Mouse (Mus musculus) embryo, embryonic 9.5 days (tissue): Measurements from ENCODE around the gene Krtap5-4.
A peak's percentile ranks its signal among the peaks of the same experiment; 100 is the strongest.
"Not testable (repeated sequence)": the region's sequence is repeated elsewhere in the genome, so short reads cannot be mapped to it uniquely, and the experiment has no call there.

Source experiments
- DNase-seq: peaks from one replicate; pipeline ENCODE4 v3.0.0-alpha.2; 2017; ENCODE audit errors: extremely low spot score

Krtap5-4 gene

DNA sequence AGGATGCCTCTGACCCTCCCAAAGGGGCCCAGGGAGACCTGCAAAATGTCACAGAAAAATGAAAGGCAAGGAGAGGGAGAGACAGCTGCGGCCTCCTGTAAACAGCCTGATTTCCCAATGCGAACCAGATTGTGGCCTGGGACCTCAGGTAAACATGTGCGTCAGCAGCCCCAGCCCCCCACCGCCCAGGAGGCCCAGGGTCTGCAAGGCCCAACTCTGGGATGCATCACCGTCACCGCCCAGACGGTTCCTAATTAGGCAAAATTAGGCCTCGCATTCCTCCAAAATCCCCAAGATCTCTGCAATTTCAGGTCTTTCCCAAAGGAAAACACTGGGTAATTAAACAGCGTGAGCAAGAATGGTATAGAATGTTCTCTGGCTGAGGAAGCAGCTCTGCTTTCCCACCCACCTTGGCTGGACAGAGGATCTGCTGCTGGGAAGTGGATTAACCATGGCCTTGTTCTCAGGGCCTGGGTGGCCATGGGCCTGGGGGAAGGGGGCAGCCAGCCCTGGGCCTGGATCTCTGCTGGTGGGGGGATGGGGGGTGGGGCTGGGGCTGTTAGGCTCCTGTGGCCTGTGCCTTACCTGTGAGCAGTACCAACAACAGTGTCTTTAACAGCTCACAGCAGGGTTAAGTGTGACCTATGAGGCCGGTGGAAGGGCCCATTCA lies 18.4 kb downstream of the Krtap5-4 start:
- not testable (repeated sequence) for DNase-seq

DNA sequence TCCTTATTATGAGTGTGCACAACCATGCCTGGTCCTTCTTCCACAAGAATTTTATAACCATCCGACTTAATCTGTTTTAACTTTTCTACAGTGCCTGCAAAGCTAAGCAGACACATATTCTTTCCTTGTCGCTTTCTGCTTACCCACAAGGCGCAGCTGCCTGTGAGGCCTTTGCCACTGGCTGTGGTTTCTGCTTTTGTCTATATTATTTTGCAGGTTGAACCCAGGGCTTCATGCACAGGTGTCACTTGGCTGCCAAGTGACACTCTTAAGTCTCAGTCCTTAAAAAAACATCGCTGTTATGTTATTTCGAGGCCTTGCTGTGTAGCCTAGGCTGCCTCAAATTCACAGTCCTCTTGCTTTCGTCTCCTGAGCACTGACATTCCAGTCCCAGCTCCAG lies 19.3 kb downstream of the Krtap5-4 start:
- DNase-seq: no peak

DNA sequence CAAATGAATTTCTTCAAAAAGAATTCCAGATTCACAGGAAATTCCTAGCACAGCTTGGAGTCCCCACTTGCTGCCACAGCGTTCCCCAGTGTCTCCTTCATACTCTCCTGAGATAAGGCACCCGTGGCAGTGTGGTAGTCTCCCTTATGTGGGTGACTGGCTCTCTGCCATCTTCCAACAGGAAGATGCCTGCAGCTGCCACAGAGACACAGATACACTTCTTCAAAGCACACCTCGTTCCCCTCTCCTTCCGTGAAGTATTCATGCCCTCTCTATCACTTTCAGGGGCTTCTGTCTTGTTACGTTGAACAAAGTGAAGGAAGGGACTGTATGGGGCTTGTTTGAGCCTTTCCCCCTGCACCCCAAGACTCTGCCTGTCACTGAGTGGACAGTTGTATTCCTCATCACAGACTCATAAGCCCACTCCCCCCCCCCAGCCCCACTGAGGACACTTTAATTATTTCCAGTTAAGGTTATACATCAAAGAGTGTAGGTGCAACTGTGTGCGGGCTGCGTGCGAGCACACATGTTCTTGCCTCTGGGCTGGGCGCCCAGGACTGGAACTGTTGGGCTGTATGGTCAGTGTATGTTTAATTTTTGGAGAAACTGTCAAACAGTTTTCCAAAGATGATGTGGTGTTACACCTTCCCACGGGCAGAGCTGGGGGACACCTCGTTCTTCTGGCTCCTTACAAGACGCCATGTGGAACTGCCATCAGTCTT lies 20.2 kb downstream of the Krtap5-4 start:
- DNase-seq: no peak

DNA sequence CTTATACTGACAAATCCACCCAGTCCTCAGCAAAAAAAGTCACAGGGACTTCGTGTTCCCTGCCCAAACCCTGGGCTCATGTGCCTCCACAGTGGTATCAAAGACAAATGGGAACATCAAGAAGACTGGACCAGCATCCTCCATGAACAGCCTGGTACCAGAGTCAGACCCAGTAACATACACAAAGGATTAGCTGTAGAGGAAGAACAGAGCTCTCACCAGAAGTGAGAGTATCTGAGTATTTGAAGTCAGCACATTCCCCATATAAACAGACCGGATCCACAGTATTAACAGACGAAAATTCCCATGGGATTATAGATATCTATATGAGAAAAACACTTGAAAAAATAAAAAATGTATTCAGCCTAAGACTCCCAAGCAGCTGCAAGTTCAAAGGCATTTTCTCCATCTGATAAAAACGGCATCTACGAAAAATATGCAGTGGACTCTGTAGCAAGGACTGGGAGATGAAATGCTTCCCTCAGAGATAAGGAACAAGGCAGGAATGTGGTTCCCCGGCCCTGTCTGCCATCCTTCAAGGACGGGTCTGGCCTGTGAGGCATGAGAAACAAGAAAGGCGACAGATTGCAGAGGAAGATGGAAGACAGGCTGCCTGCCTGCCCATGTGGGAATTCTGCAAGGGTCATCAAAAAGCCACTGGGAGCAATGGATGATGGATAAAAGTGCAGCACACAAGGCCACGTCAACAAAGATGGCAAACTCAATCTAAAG lies 23.5 kb downstream of the Krtap5-4 start:
- no peak for DNase-seq

DNA sequence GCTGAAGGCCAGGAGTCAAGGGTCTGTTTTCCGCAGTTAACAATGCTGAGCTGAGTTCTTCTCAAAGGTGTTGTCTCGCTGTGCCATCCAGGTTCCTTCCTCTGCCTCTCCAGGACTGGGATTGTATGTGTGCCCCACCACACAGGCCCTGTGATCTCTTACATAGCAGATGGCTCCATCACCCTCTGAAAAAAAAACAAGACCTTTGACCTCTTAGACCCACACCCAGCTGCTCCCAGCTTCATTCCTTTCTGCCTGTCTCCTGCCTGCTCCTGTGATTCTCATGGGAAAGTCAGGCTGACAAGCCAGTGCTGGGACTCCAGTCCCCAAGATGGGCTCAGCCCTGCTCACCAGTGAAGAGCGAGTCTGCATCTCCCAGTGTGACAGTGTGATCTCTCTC lies 25.2 kb downstream of the Krtap5-4 start:
- peak; percentile 44 for DNase-seq

DNA sequence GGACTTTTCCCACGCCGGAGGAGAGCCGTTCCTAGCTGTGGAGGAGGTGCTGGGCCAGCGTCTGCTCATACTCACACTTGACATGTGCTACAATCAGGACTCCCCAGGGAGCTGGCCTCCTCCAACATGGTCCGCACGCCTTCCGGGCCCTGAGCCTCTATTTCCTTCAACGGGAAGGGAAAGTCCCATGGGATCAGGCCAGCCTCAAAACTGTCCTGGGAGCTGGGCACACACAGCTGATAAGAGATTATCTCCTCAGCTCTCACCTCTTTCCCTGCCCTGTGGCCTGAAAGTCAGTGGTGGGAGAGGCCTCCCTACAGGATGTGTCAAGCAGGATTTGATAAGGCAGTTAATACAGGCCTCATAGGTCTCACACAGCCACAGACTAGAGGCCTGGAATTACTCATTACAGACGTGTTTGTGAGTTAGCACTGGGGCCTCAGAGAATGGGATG lies 26.9 kb downstream of the Krtap5-4 start:
- no peak for DNase-seq

DNA sequence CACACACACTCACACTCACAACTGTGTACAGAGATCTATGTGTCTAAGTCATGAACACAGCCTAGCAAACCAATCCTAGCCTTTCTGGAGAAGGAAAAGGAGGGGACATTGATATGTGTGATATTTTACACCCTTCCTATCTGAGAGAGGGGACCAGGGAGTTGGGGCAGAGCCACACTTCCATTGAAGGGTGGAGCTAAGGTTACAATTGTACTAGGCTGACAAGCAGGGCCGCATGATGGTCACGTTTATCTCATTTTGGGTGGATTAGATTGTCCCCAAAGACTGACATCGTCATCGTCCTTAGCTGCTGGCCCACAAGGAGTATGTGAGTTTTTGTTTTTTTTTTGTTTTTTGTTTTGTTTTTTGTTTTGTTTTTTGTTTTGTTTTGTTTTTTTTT lies 27.9 kb downstream of the Krtap5-4 start:
- no peak for DNase-seq

DNA sequence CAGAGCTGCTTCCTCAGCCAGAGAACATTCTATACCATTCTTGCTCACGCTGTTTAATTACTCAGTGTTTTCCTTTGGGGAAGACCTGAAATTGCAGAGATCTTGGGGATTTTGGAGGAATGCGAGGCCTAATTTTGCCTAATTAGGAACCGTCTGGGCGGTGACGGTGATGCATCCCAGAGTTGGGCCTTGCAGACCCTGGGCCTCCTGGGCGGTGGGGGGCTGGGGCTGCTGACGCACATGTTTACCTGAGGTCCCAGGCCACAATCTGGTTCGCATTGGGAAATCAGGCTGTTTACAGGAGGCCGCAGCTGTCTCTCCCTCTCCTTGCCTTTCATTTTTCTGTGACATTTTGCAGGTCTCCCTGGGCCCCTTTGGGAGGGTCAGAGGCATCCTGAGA lies 29.4 kb downstream of the Krtap5-4 start:
- not testable (repeated sequence) for DNase-seq

DNA sequence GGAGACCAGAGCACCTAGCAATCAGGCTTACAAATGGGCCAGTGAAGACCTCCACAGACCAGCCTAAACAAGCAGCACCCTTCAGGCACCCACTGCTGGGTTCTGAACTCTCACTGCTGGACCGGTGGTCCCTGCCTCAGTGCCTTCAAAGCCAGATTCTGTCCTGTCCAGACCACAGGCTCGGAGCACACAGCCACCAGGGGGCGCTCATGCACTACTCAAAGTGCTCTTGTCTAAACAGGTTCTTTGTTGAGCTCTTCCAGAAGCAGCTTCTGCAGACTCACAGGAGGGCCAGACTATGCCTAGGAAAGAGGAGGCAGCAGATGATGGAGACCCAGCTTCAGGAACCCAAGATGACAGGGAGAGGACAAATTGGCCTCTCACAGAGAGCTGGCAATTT lies 30.9 kb downstream of the Krtap5-4 start:
- peak; percentile 89 for DNase-seq

DNA sequence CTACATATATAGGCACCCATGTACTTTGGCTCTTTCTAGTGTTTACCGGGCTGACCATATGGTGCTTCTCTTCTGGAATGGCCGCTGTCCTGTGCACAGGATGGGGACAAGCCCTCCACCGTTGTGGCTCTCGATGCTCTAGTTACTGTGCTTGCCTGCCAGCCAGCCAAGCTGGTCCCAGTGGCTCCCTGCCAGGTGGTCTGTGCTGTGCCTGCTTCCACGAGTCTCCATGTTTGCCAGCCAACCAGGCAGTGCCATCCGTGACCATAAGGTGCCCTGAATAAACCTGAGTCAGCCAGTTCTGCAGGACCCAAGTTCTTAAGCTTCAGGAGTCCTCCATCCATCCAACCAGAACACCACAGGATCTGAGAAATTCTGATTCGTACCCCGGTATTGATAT lies 31.8 kb downstream of the Krtap5-4 start:
- DNase-seq: no peak

DNA sequence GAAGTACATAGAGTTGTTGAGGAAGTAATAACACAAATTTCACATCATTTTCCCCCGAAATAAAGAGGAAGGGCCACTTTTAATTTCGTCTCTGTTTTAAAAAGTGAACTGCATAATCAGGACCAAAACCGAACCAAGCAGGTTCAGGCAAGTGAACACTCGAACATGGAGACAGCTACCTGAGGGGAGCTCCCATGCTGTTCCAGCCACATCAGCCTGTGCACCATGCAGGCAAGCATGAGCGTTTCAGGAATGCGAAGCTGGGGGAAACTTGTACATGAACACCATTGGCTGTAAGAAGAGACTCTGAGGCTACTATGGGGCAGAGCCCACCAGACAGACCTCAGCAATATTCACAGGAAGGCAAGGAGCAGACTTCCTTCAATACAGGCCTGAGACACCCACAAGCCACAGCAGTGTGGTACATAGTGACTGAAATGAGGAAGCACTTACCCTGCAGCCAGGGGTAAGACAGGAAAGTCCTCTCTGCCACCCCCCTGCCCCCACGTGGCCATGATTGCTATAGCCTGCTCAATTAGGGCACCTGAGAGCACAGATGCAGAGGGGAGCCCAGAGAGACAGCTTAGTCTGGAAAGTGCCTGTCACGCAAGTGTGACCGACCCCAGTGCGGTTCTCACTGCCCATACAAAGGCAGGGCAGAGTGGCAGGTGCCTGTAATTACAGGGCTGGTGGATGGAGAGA lies 37.1 kb downstream of the Krtap5-4 start:
- no peak for DNase-seq

DNA sequence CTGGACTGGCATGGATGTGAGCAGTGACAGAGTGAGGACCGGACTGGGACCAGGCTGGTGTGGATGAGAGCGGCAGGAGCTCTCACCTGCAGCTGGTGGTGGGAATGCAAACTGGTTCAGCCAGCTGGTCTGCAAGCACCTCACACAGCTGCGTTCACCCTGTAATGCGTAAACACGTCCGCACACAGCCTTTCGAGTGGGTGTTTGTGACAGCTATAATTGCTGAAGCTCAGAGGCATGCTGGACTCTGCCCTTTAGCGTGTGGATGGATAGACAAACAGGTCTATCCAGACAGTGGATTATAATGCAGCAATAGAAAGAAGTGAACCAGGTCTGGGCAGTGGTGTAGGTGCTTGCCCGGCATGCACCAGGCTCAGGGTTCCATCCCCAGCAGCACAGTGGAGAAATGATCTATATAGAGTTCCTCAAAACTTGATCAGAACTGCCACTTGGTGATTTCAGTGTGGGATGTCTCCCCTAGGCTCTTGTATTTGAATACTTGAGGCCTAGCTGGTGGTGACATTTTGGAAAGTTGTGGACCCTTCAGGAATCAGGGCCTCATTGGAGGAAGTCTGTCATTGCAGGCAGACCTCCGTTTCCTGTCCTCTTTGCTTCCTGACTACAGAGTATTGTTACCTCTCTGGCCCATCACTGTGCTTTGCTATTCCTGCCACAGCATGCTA lies 38.4 kb downstream of the Krtap5-4 start:
- DNase-seq: no peak

DNA sequence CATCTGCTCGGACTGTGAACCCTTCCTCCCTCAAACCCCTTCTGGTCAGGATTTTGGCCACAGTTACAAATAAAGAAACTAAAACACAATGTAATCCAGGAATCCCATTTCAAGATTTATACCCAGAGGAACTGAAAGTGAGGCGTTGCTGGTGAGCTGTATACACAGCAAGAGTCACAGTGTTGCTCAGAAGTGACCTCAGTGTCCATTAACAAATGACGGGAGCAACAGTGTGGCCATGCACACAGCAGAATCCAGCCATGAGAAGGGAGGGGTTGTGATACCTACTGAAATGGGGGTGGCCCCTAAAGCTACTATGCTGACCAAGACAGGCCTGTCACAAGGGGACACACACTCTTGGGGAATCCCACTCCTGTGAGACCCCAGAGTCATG lies 38.9 kb downstream of the Krtap5-4 start:
- no peak for DNase-seq

DNA sequence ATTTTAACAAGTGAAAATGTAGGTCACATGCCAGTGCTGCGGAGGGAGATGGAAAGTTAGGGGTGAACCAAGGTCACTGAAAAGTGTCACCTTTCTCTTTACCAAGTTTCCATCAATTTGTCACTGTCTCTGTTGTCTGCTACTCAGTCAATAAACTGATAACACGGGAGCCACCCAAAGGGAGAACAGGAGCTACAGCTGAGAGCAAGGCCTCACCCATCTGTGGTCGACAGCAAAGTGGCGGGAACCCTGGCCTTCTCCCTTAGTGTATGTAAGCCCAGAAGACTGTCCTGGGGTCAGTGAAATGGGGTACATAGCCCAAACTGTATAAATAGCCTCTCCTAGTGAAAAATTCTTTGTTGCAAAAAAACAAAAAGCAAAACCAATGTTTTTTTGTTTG lies 44.2 kb downstream of the Krtap5-4 start:
- DNase-seq: no peak

DNA sequence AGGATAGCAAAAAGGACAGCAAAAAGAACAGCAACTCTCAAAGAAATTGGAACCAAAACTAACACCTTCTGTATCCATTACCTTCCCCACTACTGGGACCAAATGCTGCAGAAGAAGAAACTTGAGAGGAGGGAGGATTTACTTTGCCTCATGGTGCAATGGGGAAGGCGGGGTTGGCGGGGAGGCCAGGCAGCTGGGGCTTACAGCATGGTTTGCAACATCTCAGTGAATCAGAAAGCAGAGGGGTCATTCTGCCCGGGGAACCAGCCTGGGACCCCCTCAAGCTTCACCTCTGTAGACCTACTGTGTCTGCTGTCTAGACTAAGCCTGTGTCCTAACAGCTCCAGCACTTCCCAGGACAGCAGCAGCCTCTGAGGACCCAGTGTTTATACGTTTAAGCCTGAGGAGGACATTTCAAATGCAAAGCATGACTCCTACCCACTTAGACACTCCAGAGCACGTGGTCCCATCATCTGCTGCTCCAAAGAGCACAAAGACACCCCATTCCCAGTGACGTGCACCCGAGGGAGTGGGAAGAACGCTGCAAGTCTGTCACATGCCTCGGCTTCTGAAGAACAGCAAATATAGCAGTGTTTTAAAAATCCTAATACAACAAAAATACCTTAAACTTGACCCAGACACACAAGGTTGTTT lies 46.1 kb downstream of the Krtap5-4 start:
- no peak for DNase-seq

DNA sequence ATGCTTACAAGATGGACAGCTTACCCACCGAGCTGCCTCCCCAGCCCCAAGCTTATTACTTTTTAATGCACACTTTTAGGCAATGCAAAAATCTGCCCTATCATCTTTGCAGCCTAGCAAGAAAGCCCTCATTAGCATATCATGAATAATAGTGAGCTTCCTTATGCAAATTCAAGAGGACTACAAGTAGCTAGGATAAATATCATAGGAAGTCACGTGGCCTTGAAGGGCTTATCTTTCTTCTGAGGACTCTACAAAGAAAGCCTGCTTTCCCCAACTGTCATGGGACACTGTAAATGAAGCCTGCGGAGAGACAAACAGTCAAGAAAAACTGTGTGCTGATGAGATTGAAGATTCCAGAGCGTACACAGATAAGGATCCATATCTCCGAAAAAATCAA lies 48.2 kb downstream of the Krtap5-4 start:
- DNase-seq: no peak

DNA sequence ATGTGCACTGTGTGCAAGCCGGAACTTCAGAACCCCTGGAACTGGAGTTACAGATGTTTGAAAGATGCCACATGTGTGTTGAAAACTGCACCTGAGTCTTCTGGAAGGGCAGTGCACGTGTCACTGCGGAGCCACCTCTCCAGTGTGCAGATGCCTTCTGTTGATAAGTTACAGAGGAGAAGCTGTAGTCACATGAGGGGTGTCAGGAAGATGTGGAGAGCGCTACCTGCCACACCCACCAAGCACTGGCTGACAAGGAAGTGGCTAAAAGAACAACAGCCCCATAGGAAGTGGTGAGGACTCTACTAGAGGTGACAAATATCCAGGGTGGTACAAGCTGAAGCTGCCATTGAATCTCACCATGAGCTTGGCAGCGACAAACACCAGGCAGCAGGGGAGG lies 50.5 kb downstream of the Krtap5-4 start:
- DNase-seq: no peak
